Mouse (Mus musculus) limb, embryonic 13.5 days (tissue): ENCODE measurements at regions not wholly inside any gene's neighbourhood (a gene's known extent, or its start where the extent isn't known, plus 50 kb on each side); places are given as distances from the start of the nearest gene placed in this dataset.

ENCODE experiments used
- ATAC-seq: fragments of 200-750 bp; cut with Nextera tagmentation; 2 replicates; pipeline ENCODE4 v1.8.0; 2017; ENCODE audit warnings: low read depth, moderate number of reproducible peaks, moderate TSS enrichment; ENCODE audit not compliant: low FRiP score
- H3K27ac ChIP-seq: fragments of 300-500 bp; sonication (generic); 2 replicates; pipeline ENCODE4 v1.5.1; 2015; ENCODE audit warnings: inconsistent platforms, mild to moderate bottlenecking, moderate library complexity
- H3K27me3 ChIP-seq: fragments of 300-500 bp; sonication (generic); 2 replicates; pipeline ENCODE4 v1.6.1; 2015; ENCODE audit warnings: mild to moderate bottlenecking, inconsistent platforms
- H3K36me3 ChIP-seq: fragments of 300-500 bp; sonication (generic); 2 replicates; pipeline ENCODE4 v1.6.1; 2015; ENCODE audit warnings: inconsistent platforms, mild to moderate bottlenecking, moderate library complexity
- H3K4me1 ChIP-seq: fragments of 300-500 bp; sonication (generic); 2 replicates; pipeline ENCODE4 v1.6.1; 2015; ENCODE audit warnings: inconsistent platforms
- H3K4me2 ChIP-seq: fragments of 300-500 bp; sonication (generic); replicated peaks from 2 replicates; pipeline ENCODE4 v1.6.1; 2015; ENCODE audit warnings: inconsistent platforms, mild to moderate bottlenecking, moderate library complexity
- H3K4me3 ChIP-seq: fragments of 300-500 bp; sonication (generic); 2 replicates; pipeline ENCODE4 v1.5.1; 2015; ENCODE audit warnings: moderate library complexity, mild to moderate bottlenecking, inconsistent platforms
- H3K9ac ChIP-seq: fragments of 300-500 bp; sonication (generic); 2 replicates; pipeline ENCODE4 v1.6.1; 2015; ENCODE audit warnings: mild to moderate bottlenecking, inconsistent platforms
- H3K9me3 ChIP-seq: fragments of 300-500 bp; sonication (generic); 2 replicates; pipeline ENCODE4 v1.6.1; 2016; ENCODE audit warnings: inconsistent platforms
- WGBS: fragments of 180-500 bp; shearing (Covaris S2); methylation state at CpG from one replicate; pipeline ENCODE4 v1.1.7; 2015; 5-methylcytosine and 5-hydroxymethylcytosine counted together

- H3K9ac ChIP-seq: no peak overlapping the region
- H3K4me1 ChIP-seq: no peaks in the 10 kb centered on the region
- no peak overlapping the region for H3K4me2 ChIP-seq
- no peaks in the 10 kb centered on the region for H3K9me3 ChIP-seq
- H3K36me3 ChIP-seq: no peaks in the 10 kb centered on the region
- no peak overlapping the region for H3K4me3 ChIP-seq
- no peak for ATAC-seq
- no peak overlapping the region for H3K27ac ChIP-seq
- 72% methylated on average over 2 of the region's 2 CpGs for WGBS
- H3K27me3 ChIP-seq: no peaks in the 10 kb centered on the region
Measured at GRCm38 (mm10) chr13:113438872-113439271, 145.9 kb downstream of the BC067074 start.

- no peak overlapping the region for H3K9ac ChIP-seq
- no peaks in the 10 kb centered on the region for H3K4me1 ChIP-seq
- ATAC-seq: no peak
- H3K9me3 ChIP-seq: no peaks in the 10 kb centered on the region
- H3K4me2 ChIP-seq: no peak overlapping the region
- no peaks in the 10 kb centered on the region for H3K36me3 ChIP-seq
- no peak overlapping the region for H3K4me3 ChIP-seq
- no peak overlapping the region for H3K27ac ChIP-seq
- no peaks in the 10 kb centered on the region for H3K27me3 ChIP-seq
- 79% methylated on average over 3 of the region's 3 CpGs for WGBS
Measured at GRCm38 (mm10) chr13:113436288-113436687, 143.3 kb downstream of the BC067074 start.

GRCm38 (mm10) chr13:113435117-113435516 lies 142.2 kb downstream of the BC067074 start:
- no peak for ATAC-seq
- Histone ChIP-seq H3K4me1 (no peaks in the 10 kb centered on the region), H3K4me2 (no peak overlapping the region), H3K27ac (no peak overlapping the region), H3K27me3 (no peaks in the 10 kb centered on the region), H3K9me3 (no peaks in the 10 kb centered on the region), H3K36me3 (no peaks in the 10 kb centered on the region), H3K4me3 (no peak overlapping the region), H3K9ac (no peak overlapping the region)
- 86% methylated on average over 4 of the region's 4 CpGs for WGBS

- Histone ChIP-seq H3K9ac (no peak overlapping the region), H3K4me1 (no peaks in the 10 kb centered on the region), H3K36me3 (no peaks in the 10 kb centered on the region), H3K27ac (no peak overlapping the region), H3K27me3 (no peaks in the 10 kb centered on the region), H3K4me2 (no peak overlapping the region), H3K9me3 (no peaks in the 10 kb centered on the region), H3K4me3 (no peak overlapping the region)
- no peak for ATAC-seq
- 79% methylated on average over 5 of the region's 5 CpGs for WGBS
Measured at GRCm38 (mm10) chr13:113433456-113433855, 140.5 kb downstream of the BC067074 start.

- Histone ChIP-seq H3K4me3 (no peak overlapping the region), H3K9ac (no peak overlapping the region), H3K4me1 (no peaks in the 10 kb centered on the region), H3K27me3 (no peaks in the 10 kb centered on the region), H3K36me3 (no peaks in the 10 kb centered on the region), H3K27ac (no peak overlapping the region), H3K4me2 (no peak overlapping the region), H3K9me3 (no peaks in the 10 kb centered on the region)
- WGBS: 38% methylated on average over 3 of the region's 3 CpGs
- ATAC-seq: no peak
Measured at GRCm38 (mm10) chr13:113429615-113430014, 136.7 kb downstream of the BC067074 start.
